Mouse (Mus musculus) forebrain, embryonic 12.5 days (tissue): Measurements from ENCODE around the gene Foxn3. TPM values are rescaled to one million over a fixed set of nuclear protein-coding genes. Genes with fewer than 3 reads are reported as not detected.

Experiments
- ATAC-seq: fragments of 200-750 bp; cut with Nextera tagmentation; 2 replicates; pipeline ENCODE4 v1.8.0; 2017; ENCODE audit warnings: moderate TSS enrichment; ENCODE audit not compliant: low FRiP score
- H3K27ac ChIP-seq: fragments of 300-500 bp; sonication (generic); 2 replicates; pipeline ENCODE4 v1.5.1; 2016; ENCODE audit warnings: mild to moderate bottlenecking
- H3K27me3 ChIP-seq: fragments of 300-500 bp; sonication (generic); 2 replicates; pipeline ENCODE4 v1.6.1; 2016; ENCODE audit warnings: mild to moderate bottlenecking
- H3K36me3 ChIP-seq: fragments of 300-500 bp; sonication (generic); replicated peaks from 2 replicates; pipeline ENCODE4 v1.6.1; 2016; ENCODE audit warnings: mild to moderate bottlenecking
- H3K4me1 ChIP-seq: fragments of 300-500 bp; sonication (generic); 2 replicates; pipeline ENCODE4 v1.6.1; 2016
- H3K4me2 ChIP-seq: fragments of 300-500 bp; sonication (generic); 2 replicates; pipeline ENCODE4 v1.6.1; 2016; ENCODE audit warnings: mild to moderate bottlenecking, moderate library complexity
- H3K4me3 ChIP-seq: fragments of 300-500 bp; sonication (generic); replicated peaks from 2 replicates; pipeline ENCODE4 v1.5.1; 2016; ENCODE audit warnings: mild to moderate bottlenecking
- H3K9ac ChIP-seq: fragments of 300-500 bp; sonication (generic); 2 replicates; pipeline ENCODE4 v1.6.1; 2016; ENCODE audit warnings: mild to moderate bottlenecking
- H3K9me3 ChIP-seq: fragments of 300-500 bp; sonication (generic); 2 replicates; pipeline ENCODE4 v1.6.1; 2016
- WGBS: fragments of 180-500 bp; shearing (Covaris S2); methylation state at CpG from one replicate; pipeline ENCODE4 v1.1.7; 2016; 5-methylcytosine and 5-hydroxymethylcytosine counted together
- polyA plus RNA-seq: library from polyadenylated mRNA; unstranded; fragments of >200 nt; fragmentation: Nextera tagmentation; extraction: Ambion mirVana; gene quantifications from 2 replicates; pipeline ENCODE4 v1.2.1, GENCODE M21; 2016

Gene Foxn3
- polyA plus RNA-seq, 1 experiment from 2014 or later = 84.6 TPM

GRCm38 (mm10) chr12:99334026-99334425, 229.4 kb downstream of the Foxn3 start:
- peak overlapping the region; percentile 70 for H3K27ac ChIP-seq
- no peak overlapping the region for H3K9ac ChIP-seq
- H3K9me3 ChIP-seq = no peaks in the 10 kb centered on the region
- H3K4me1 ChIP-seq = peaks cover 88% of the 10 kb centered on the region
- no peak overlapping the region for H3K4me3 ChIP-seq
- 67% methylated on average over 9 of the region's 9 CpGs for WGBS
- no peaks in the 10 kb centered on the region; the same call in 1 of the 2 replicates for H3K27me3 ChIP-seq
- no peak overlapping the region for H3K4me2 ChIP-seq
- ATAC-seq = no peak
- peaks cover 13% of the 10 kb centered on the region for H3K36me3 ChIP-seq

DNA sequence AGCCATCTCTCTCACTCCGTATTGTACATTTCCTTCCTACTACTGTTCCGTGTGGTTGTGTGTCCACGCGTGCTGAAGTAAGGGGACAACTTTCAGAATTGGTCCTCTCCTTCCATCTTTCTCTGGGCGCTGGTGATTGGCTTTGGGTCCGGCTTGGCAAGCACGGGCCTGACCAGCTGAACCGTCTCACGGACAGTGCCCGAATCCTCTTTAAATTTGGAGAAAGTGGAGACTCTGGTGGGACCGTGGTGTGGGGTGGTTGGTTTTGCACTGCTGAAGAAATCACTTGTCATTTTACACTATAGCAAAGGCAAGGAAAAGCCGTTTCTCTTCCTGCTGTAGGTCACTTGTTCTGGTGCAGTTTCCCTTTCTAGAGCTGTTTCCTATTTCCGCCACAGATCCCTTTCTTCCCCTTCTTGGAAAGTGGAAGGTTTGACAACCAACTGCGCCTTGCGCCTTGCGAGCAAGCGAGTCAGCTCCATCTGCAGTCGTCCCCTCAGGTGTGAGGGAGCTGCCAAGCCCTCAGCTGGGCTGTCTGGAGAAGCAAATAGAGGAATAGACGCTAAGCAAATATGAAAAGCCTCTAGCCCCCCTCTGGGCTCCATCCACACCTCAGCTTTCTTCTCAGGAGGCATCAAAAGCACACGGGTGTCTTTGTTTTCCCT, 229.9 kb downstream of the Foxn3 start:
- no peak overlapping the region for H3K4me2 ChIP-seq
- H3K27me3 ChIP-seq = no peaks in the 10 kb centered on the region; the same call in 1 of the 2 replicates
- no peak overlapping the region for H3K4me3 ChIP-seq
- 82% methylated on average over 20 of the region's 20 CpGs for WGBS
- H3K9me3 ChIP-seq = no peaks in the 10 kb centered on the region
- H3K36me3 ChIP-seq = peaks cover 13% of the 10 kb centered on the region
- 0 out of 2 replicates have a peak overlapping the region, but pooled peaks have one; percentile 21 for H3K9ac ChIP-seq
- no peak for ATAC-seq
- H3K4me1 ChIP-seq = peaks cover 88% of the 10 kb centered on the region
- peak overlapping the region; percentile 70 for H3K27ac ChIP-seq

- no peak overlapping the region for H3K9ac ChIP-seq
- H3K27me3 ChIP-seq = no peaks in the 10 kb centered on the region; the same call in 1 of the 2 replicates
- WGBS = 70% methylated on average over 16 of the region's 16 CpGs
- H3K36me3 ChIP-seq = peaks cover 8% of the 10 kb centered on the region
- no peak overlapping the region for H3K4me2 ChIP-seq
- no peaks in the 10 kb centered on the region for H3K9me3 ChIP-seq
- no peak for ATAC-seq
- H3K4me3 ChIP-seq = no peak overlapping the region
- no peak overlapping the region for H3K27ac ChIP-seq
- peaks cover 97% of the 10 kb centered on the region for H3K4me1 ChIP-seq
These were observed 231.1 kb downstream of the Foxn3 start for GRCm38 (mm10) chr12:99332144-99332807.

DNA sequence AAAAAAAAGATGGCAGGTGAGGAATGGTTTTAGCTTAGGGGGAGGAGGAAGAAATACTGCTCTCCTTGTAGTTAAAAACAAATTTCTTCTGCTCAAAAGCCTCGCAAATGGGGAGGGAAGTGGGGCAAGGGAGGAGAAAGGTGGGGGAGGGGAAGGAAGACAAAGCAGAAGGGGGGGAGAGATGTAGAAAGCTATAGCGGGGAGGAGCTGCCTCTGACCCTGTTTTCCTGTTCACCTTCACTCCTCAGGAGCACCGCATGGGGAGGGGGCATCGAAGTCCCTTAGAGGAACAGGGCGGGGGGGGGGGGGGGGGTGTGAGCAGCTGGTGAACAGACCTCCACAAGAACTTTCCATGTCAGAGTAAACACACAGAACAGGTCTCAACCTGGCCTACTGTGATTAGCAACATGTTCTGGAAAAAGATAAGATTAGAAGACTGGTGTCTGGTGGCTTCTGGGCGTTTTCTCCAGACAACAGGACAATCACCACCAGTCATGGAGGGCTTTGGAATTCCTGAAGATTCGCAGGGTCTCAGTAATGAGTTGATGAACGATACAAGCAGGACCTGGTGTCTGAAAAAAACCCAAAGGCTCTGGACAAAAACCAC, 231.9 kb downstream of the Foxn3 start:
- H3K9ac ChIP-seq = no peak overlapping the region
- no peak overlapping the region for H3K4me3 ChIP-seq
- H3K4me1 ChIP-seq = peaks cover 96% of the 10 kb centered on the region
- no peak for ATAC-seq
- peaks cover 8% of the 10 kb centered on the region for H3K36me3 ChIP-seq
- no peaks in the 10 kb centered on the region; the same call in 1 of the 2 replicates for H3K27me3 ChIP-seq
- WGBS = 55% methylated on average over 6 of the region's 8 CpGs
- no peaks in the 10 kb centered on the region for H3K9me3 ChIP-seq
- no peak overlapping the region for H3K4me2 ChIP-seq
- H3K27ac ChIP-seq = no peak overlapping the region

DNA sequence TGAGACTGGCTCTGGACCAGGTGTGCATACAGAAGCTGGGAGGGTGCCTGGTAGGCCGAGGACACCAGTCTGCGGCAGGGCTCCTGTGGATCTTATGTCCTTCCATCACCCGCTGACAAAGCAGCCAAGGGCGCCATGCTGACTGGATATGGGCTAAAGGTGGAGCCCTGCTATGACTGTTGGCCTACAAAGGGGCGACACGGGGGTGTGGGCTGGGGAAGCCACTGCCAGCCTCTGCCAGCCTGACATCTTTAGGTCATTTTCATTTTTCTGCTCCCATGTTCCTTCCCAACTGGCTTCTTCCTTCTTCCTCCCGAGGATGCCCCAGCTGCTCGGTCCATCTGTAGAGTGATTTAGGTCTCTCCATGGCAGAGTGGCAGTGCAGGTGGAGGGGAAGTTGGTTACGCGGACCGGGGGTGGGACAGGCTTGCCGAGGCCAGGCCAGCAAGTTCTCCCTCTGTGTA, 232.5 kb downstream of the Foxn3 start:
- no peak overlapping the region for H3K4me3 ChIP-seq
- no peaks in the 10 kb centered on the region; the same call in 1 of the 2 replicates for H3K27me3 ChIP-seq
- WGBS = 71% methylated on average over 12 of the region's 12 CpGs
- no peak for ATAC-seq
- peaks cover 8% of the 10 kb centered on the region for H3K36me3 ChIP-seq
- peaks cover 96% of the 10 kb centered on the region for H3K4me1 ChIP-seq
- H3K4me2 ChIP-seq = no peak overlapping the region
- no peak overlapping the region for H3K9ac ChIP-seq
- H3K27ac ChIP-seq = peak overlapping the region; percentile 82; the same call in 1 of the 2 replicates
- H3K9me3 ChIP-seq = no peaks in the 10 kb centered on the region

GRCm38 (mm10) chr12:99329301-99330257, 233.8 kb downstream of the Foxn3 start:
- Histone ChIP-seq H3K27ac (peak overlapping the region; percentile 82), H3K9ac (peak overlapping the region; percentile 25), H3K4me2 (peak overlapping the region; percentile 44), H3K9me3 (no peaks in the 10 kb centered on the region), H3K4me3 (no peak overlapping the region), H3K36me3 (peaks cover 8% of the 10 kb centered on the region), H3K27me3 (no peaks in the 10 kb centered on the region; the same call in 1 of the 2 replicates), H3K4me1 (peaks cover 96% of the 10 kb centered on the region)
- 4% methylated on average over 20 of the region's 20 CpGs for WGBS
- peak; percentile 67 for ATAC-seq

GRCm38 (mm10) chr12:99326157-99326556, 237.2 kb downstream of the Foxn3 start:
- H3K4me2 ChIP-seq = no peak overlapping the region
- no peak overlapping the region for H3K9ac ChIP-seq
- H3K9me3 ChIP-seq = no peaks in the 10 kb centered on the region
- H3K27me3 ChIP-seq = no peaks in the 10 kb centered on the region; the same call in 1 of the 2 replicates
- ATAC-seq = no peak
- H3K4me3 ChIP-seq = no peak overlapping the region
- H3K36me3 ChIP-seq = peaks cover 3% of the 10 kb centered on the region; the same call in 1 of the 2 replicates
- WGBS = 68% methylated on average over 8 of the region's 8 CpGs
- H3K4me1 ChIP-seq = peaks cover 74% of the 10 kb centered on the region
- peak overlapping the region; percentile 32; the same call in 1 of the 2 replicates for H3K27ac ChIP-seq

- Histone ChIP-seq H3K9me3 (peaks cover 5% of the 10 kb centered on the region; the same call in 1 of the 2 replicates), H3K4me1 (peaks cover 43% of the 10 kb centered on the region), H3K9ac (no peak overlapping the region), H3K36me3 (peaks cover 7% of the 10 kb centered on the region; the same call in 1 of the 2 replicates), H3K27ac (0 out of 2 replicates have a peak overlapping the region, but pooled peaks have one; percentile 14), H3K27me3 (no peaks in the 10 kb centered on the region), H3K4me3 (no peak overlapping the region), H3K4me2 (no peak overlapping the region)
- WGBS = 78% methylated on average over 12 of the region's 12 CpGs
- no peak for ATAC-seq
These were observed 241.6 kb downstream of the Foxn3 start for GRCm38 (mm10) chr12:99321633-99322431.

DNA sequence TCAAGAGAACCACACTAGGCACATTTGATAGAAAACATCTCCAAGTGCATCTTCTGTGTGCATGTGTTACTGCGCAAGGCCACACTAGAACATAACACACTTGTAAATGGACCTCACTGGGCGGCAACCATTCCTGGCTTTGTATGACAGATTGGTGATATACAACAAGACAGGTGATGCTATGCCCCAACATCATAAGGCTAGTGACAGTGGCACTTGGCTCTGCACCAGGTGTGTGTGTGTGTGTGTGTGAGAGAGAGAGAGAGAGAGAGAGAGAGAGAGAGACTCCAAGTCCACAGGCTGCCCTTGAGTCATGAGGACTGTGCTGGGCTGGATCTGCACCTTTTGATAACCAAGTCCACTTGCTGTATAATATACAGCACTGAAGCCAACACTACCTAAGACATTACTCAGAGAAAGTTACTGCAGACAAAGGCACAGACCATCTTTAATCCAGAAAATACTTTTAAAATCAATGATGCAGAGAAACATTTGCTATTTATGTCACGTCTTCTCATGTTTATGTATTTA, 242.4 kb downstream of the Foxn3 start:
- WGBS = 91% methylated on average over 3 of the region's 3 CpGs
- Histone ChIP-seq H3K4me1 (peaks cover 35% of the 10 kb centered on the region), H3K27me3 (no peaks in the 10 kb centered on the region), H3K9ac (no peak overlapping the region), H3K36me3 (peaks cover 15% of the 10 kb centered on the region), H3K9me3 (peaks cover 7% of the 10 kb centered on the region; the same call in 1 of the 2 replicates), H3K27ac (no peak overlapping the region), H3K4me3 (no peak overlapping the region), H3K4me2 (no peak overlapping the region)
- ATAC-seq = no peak

DNA sequence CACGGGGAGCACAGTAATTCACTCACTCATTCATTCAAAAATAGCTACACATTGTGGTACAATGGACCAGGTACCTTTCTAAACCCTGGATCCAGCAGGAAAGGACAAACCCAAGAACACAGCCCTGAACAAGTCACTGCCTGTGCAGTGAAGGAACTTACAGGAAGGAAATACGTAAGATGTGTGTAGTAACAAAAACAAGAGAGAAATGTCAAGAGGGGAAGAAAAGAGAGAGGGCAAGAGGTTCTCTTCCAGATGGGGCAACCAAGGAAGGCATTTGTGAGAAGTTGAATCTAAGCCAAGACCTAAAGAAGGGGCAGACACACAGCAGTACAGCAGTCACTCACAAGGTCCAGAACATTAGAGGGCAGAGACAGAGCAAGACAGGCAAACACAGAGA, 243.5 kb downstream of the Foxn3 start:
- Histone ChIP-seq H3K4me2 (no peak overlapping the region), H3K36me3 (peaks cover 17% of the 10 kb centered on the region), H3K4me1 (peaks cover 24% of the 10 kb centered on the region), H3K4me3 (no peak overlapping the region), H3K9me3 (peaks cover 7% of the 10 kb centered on the region; the same call in 1 of the 2 replicates), H3K9ac (no peak overlapping the region), H3K27me3 (no peaks in the 10 kb centered on the region), H3K27ac (no peak overlapping the region)
- WGBS = 75% methylated on average over 2 of the region's 2 CpGs
- ATAC-seq = no peak

DNA sequence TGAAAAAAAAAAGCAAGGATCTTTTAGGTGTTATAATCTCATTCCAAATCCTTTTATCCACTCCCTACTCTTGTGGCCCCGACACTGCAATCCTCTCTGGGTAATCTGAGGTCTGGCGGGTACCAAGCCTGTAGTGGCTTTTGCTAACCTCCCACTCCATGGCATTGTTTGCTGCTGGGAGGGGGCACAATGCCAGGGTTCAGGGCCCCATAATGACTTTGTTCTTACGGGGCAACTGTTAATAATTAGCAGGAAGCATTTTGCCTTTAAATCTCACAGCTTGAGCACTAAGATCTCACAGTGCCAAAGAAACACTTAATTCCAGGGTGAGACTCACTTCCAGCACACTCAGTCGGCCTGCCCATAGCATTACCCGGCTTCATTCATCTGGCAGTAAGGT, 244.2 kb downstream of the Foxn3 start:
- no peak overlapping the region for H3K27ac ChIP-seq
- no peak overlapping the region for H3K4me2 ChIP-seq
- peaks cover 7% of the 10 kb centered on the region; the same call in 1 of the 2 replicates for H3K9me3 ChIP-seq
- peaks cover 17% of the 10 kb centered on the region for H3K36me3 ChIP-seq
- H3K9ac ChIP-seq = no peak overlapping the region
- no peaks in the 10 kb centered on the region for H3K27me3 ChIP-seq
- H3K4me3 ChIP-seq = no peak overlapping the region
- H3K4me1 ChIP-seq = peaks cover 22% of the 10 kb centered on the region
- 60% methylated on average over 5 of the region's 5 CpGs for WGBS
- no peak for ATAC-seq
